Comparison of ENCODE assay signal across 10 mouse cellular contexts in the genomic region with DNA sequence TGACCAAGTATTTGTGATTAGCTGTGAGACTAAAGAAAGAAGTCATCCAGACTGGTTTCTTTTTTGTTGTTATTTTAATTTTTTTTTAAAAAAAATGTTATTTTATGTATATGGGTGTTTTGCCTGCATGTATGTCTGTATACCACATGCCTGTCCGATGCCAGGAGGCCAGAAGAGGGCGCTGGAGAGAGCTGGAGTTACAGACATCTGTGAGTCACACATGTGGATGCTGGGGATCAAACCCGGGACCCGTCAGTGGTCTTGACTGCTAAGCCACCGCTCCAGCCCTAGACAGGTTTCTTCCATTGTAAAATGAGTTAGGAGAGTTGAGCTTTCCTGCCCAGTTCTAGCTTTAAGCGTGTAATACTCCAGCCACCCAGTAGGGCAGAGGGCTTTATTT. TPM values are rescaled to one million over a fixed set of nuclear protein-coding genes. Genes with fewer than 3 reads are reported as not detected.
A peak's percentile ranks its signal among the peaks of the same experiment; 100 is the strongest.
DNase-seq lines count a peak whose midpoint lies in the region; ATAC-seq and TF ChIP-seq lines count a peak whose summit lies in the region.
"Had no signal": no experiment of that assay in that cellular context is flagged by ENCODE, and none has a peak within 500 bp of the region (broad histone marks: within the 10 kb centered on the region; RNA-seq: fewer than 3 reads in every experiment).

No protein-coding gene starts in this region.

- no peaks in the 10 kb centered on the region for H3K27me3 ChIP-seq in kidney, adult 2 months (replicated peaks; ENCODE audit: control insufficient read depth, insufficient read depth, low read length)
- no peaks in the 10 kb centered on the region for H3K27me3 ChIP-seq in liver, embryonic 13.5 days

- no peak overlapping the region for H3K9ac ChIP-seq in liver, embryonic 13.5 days

- no peak overlapping the region for H3K27ac ChIP-seq in kidney, adult 2 months (ENCODE audit: insufficient read depth, low read depth, low read length)
- H3K27ac ChIP-seq in liver, embryonic 13.5 days: no peak overlapping the region

- H3K9me3 ChIP-seq in liver, embryonic 13.5 days (replicated peaks): no peaks in the 10 kb centered on the region

- TF ChIP-seq POLR2A in kidney, adult 2 months (IDR thresholded peaks at IDR 0.05; ENCODE audit: low read depth, low read length): no peak

- WGBS in kidney, adult 2 months: 65% methylated on average over 6 of the region's 6 CpGs
- 56% methylated on average over 6 of the region's 6 CpGs for WGBS in liver, embryonic 13.5 days (ENCODE audit: insufficient replicate concordance)

- no peak overlapping the region for H3K4me2 ChIP-seq in liver, embryonic 13.5 days

- peaks cover 4% of the 10 kb centered on the region; the same call in 1 of the 2 replicates for H3K4me1 ChIP-seq in kidney, adult 2 months (ENCODE audit: control insufficient read depth, insufficient read depth, low read length)
- H3K4me1 ChIP-seq in liver, embryonic 13.5 days (replicated peaks): no peaks in the 10 kb centered on the region

- H3K4me3 ChIP-seq in kidney, adult 2 months (ENCODE audit: insufficient read depth, low read depth, low read length): no peak overlapping the region
- no peak overlapping the region for H3K4me3 ChIP-seq in liver, embryonic 13.5 days (replicated peaks)

- peak; percentile 6 for DNase-seq in kidney, adult 2 months
- DNase-seq in kidney, adult 11 months: no peak
- peak; percentile 20 for DNase-seq in 3T3-L1 (ENCODE audit: low read depth, low spot score)
- DNase-seq in ES-CJ7 (ENCODE audit: low read depth, low spot score): peak; percentile 88
- DNase-seq in liver, embryonic 13.5 days: peak; percentile 18
- no peak for DNase-seq in frontal cortex, postnatal 25 days (ENCODE audit: low spot score in 2 of 2)
- no peak for DNase-seq in gastrocnemius, postnatal 25 days
- DNase-seq in right cerebral cortex, postnatal 10 days (ENCODE audit: low spot score in 2 of 2): no peak
- DNase-seq: cerebellum, adult 9-10 months; lung, adult 18-20 months had no signal

- no peaks in the 10 kb centered on the region for H3K36me3 ChIP-seq in kidney, adult 2 months (ENCODE audit: control insufficient read depth, insufficient read depth, low read length)
- no peaks in the 10 kb centered on the region for H3K36me3 ChIP-seq in liver, embryonic 13.5 days

- ATAC-seq in liver, embryonic 13.5 days (ENCODE audit: low read depth): no peak

- TF ChIP-seq CTCF in kidney, adult 2 months (conservative IDR thresholded peaks at IDR 0.05; ENCODE audit: insufficient read depth, insufficient read length, low read depth, low read length): 0 out of 2 replicates have a peak, but pooled peaks have one; percentile 8

RNA-seq across cellular contexts. Expression of gene Klhl41, which starts 10.1 kb away (rescaled TPM):
- polyA plus RNA-seq in kidney, adult 2 months (2012; rRNA removed): 0.08 and 1.8 TPM in 2 replicates
- polyA plus RNA-seq in liver, embryonic 13.5 days (2015; fragmentation: Nextera tagmentation; extraction: Ambion mirVana): 0.42 and 0.43 TPM in 2 replicates
- 100 to 1,000 TPM; 488 to 676 TPM for total RNA-seq in gastrocnemius, postnatal 25 days (2021)

RNA-seq across cellular contexts. Expression of gene Bbs5, which starts 33.0 kb away (rescaled TPM):
- 1.3 and 1.7 TPM in 2 replicates for polyA plus RNA-seq in kidney, adult 2 months (2012; rRNA removed)
- 4.7 and 6.4 TPM in 2 replicates for polyA plus RNA-seq in liver, embryonic 13.5 days (2015; fragmentation: Nextera tagmentation; extraction: Ambion mirVana)
- 1 to 10 TPM; 3.2 to 3.8 TPM for total RNA-seq in gastrocnemius, postnatal 25 days (2021)

RNA-seq across cellular contexts. Expression of gene Fastkd1, which starts 33.3 kb away (rescaled TPM):
- 9.3 and 11.2 TPM in 2 replicates for polyA plus RNA-seq in kidney, adult 2 months (2012; rRNA removed)
- 4.1 and 6.0 TPM in 2 replicates for polyA plus RNA-seq in liver, embryonic 13.5 days (2015; fragmentation: Nextera tagmentation; extraction: Ambion mirVana)
- 10 to 100 TPM; 14.5 to 15.9 TPM for total RNA-seq in gastrocnemius, postnatal 25 days (2021)

RNA-seq across cellular contexts. Expression of gene Ppig, which starts 42.4 kb away (rescaled TPM):
- polyA plus RNA-seq in kidney, adult 2 months (2012; rRNA removed): 2.9 and 3.6 TPM in 2 replicates
- 79.7 and 100 TPM in 2 replicates for polyA plus RNA-seq in liver, embryonic 13.5 days (2015; fragmentation: Nextera tagmentation; extraction: Ambion mirVana)
- 10 to 100 TPM; 24.8 to 30.7 TPM for total RNA-seq in gastrocnemius, postnatal 25 days (2021)

Comparison
In these comparisons a context has a peak if more than half of its experiments do, and no peak if none do; other contexts are left out.
1. DNase-seq: peak in kidney, adult 2 months (single experiment), 3T3-L1 (single experiment), ES-CJ7 (single experiment) and liver, embryonic 13.5 days (single experiment); none in kidney, adult 11 months (single experiment), frontal cortex, postnatal 25 days (0 of 2), gastrocnemius, postnatal 25 days (single experiment) and right cerebral cortex, postnatal 10 days (0 of 2).